Comparison of ENCODE assay signal across 14 mouse cellular contexts in genomic region chr11:60799977-60800376, GRCm38 (mm10).
"Had no signal": no experiment of that assay in that cellular context is flagged by ENCODE, and none has a peak within 500 bp of the region (broad histone marks: within the 10 kb centered on the region; RNA-seq: fewer than 3 reads in every experiment).

No protein-coding gene starts in this region.

- H3K9me3 ChIP-seq: kidney, embryonic 15.5 days; lung, embryonic 15.5 days; megakaryocyte, embryonic 14.5 days; midbrain, embryonic 10.5 days; midbrain, embryonic 13.5 days had no signal

- H3K27me3 ChIP-seq: kidney, embryonic 15.5 days; lung, embryonic 15.5 days; megakaryocyte, embryonic 14.5 days; midbrain, embryonic 13.5 days had no signal

- DNase-seq: kidney, adult 11 months; kidney, adult 8-10 months; kidney, postnatal 14 days; lung, adult 18-20 months; lung, postnatal 10 days; lung, postnatal 36 days; thymus, postnatal 25 days had no signal

- H3K4me1 ChIP-seq: kidney, embryonic 15.5 days; lung, embryonic 15.5 days; midbrain, embryonic 10.5 days; midbrain, embryonic 13.5 days had no signal

- H3K9ac ChIP-seq: kidney, embryonic 15.5 days; liver, embryonic 14.5 days; lung, embryonic 15.5 days; midbrain, embryonic 13.5 days had no signal

- H3K4me2 ChIP-seq: kidney, embryonic 15.5 days; lung, embryonic 15.5 days; midbrain, embryonic 13.5 days had no signal

- H3K4me3 ChIP-seq: kidney, embryonic 15.5 days; lung, embryonic 15.5 days; megakaryocyte, embryonic 14.5 days; midbrain, embryonic 10.5 days; midbrain, embryonic 13.5 days had no signal

- ATAC-seq: inflammation-experienced regulatory T-cells, adult 6 months; midbrain, embryonic 13.5 days had no signal

- H3K27ac ChIP-seq: kidney, embryonic 15.5 days; liver, embryonic 14.5 days; lung, embryonic 15.5 days; midbrain, embryonic 10.5 days; midbrain, embryonic 13.5 days had no signal
